Mouse (Mus musculus) G1E (cell line): ENCODE results near the gene Mmp28. TPM values are rescaled to one million over a fixed set of nuclear protein-coding genes. Genes with fewer than 3 reads are reported as not detected.

Source experiments
- ATAC-seq: 2 replicates; pipeline ENCODE4 v1.8.0; 2016; ENCODE audit warnings: mild to moderate bottlenecking; ENCODE audit not compliant: insufficient number of reproducible peaks, poor library complexity, low FRiP score, severe bottlenecking; ENCODE audit errors: extremely low read depth
- DNase-seq: peaks from one replicate; pipeline ENCODE4 v3.0.0; 2012; ENCODE audit warnings: low spot score
- H3K27me3 ChIP-seq: 2 replicates; pipeline ENCODE4 v1.6.1; 2012; ENCODE audit warnings: mild to moderate bottlenecking, low read length, inconsistent platforms; ENCODE audit not compliant: insufficient read depth
- H3K36me3 ChIP-seq: replicated peaks from 2 replicates; pipeline ENCODE3; 2012; ENCODE audit warnings: mild to moderate bottlenecking, inconsistent platforms
- H3K4me1 ChIP-seq: 2 replicates; pipeline ENCODE4 v1.6.1; 2012; ENCODE audit warnings: low read depth, low read length, inconsistent platforms, mixed read lengths; ENCODE audit not compliant: insufficient read depth
- H3K4me3 ChIP-seq: 2 replicates; pipeline ENCODE4 v1.5.1; 2012; ENCODE audit warnings: low read depth, mild to moderate bottlenecking, inconsistent platforms, low read length, moderate library complexity, mixed read lengths
- H3K9me3 ChIP-seq: replicated peaks from 2 replicates; pipeline ENCODE4 v1.6.1; 2012; ENCODE audit warnings: inconsistent platforms
- CTCF ChIP-seq: IDR thresholded peaks from 2 replicates; pipeline ENCODE4 v1.5.1; 2012; ENCODE audit warnings: low read depth, low read length, inconsistent platforms, mixed read lengths
- GATA1 ChIP-seq: IDR thresholded peaks from 2 replicates; pipeline ENCODE4 v1.6.1; 2012; ENCODE audit warnings: borderline replicate concordance, low read length, inconsistent platforms, mixed read lengths
- GATA2 ChIP-seq: IDR thresholded peaks from 2 replicates; pipeline ENCODE4 v1.6.1; 2012; ENCODE audit warnings: low read depth, low read length, inconsistent platforms, borderline replicate concordance
- POLR2AphosphoS5 ChIP-seq: IDR thresholded peaks from 2 replicates; pipeline ENCODE4 v1.6.1; 2012; ENCODE audit warnings: low read depth, low read length, inconsistent platforms; ENCODE audit not compliant: insufficient replicate concordance
- TAL1 ChIP-seq: conservative IDR thresholded peaks from 2 replicates; pipeline ENCODE4 v1.6.1; 2012; ENCODE audit warnings: low read depth, low read length, inconsistent platforms, mixed read lengths
- polyA plus RNA-seq: library from polyadenylated mRNA; stranded (reverse); fragments of >175 nt; gene quantifications from 2 replicates; pipeline ENCODE4 v1.2.3, GENCODE M21; 2012
- total RNA-seq, 2 experiments: library from RNA; stranded (forward) in 1 of 2; stranded (reverse) in 1 of 2; fragments of 200-1000 nt in 1 of 2; fragments of >200 nt in 1 of 2; fragmentation: Nextera tagmentation in 1 of 2; gene quantifications; 2 replicates each; pipeline ENCODE4 v1.2.3; 2014 to 2017

The Mmp28 gene
- total and polyA plus RNA-seq, 3 experiments = 0.11 TPM; not detected in 2

GRCm38 (mm10) chr11:83406391-83406790, 56.5 kb downstream of the Mmp28 start:
- DNase-seq (no peak), ATAC-seq (no peak)
- TF ChIP-seq GATA2 (no peak), GATA1 (no peak), CTCF (no peak), TAL1 (no peak), POLR2AphosphoS5 (no peak)
- Histone ChIP-seq H3K27me3 (peaks cover 22% of the 10 kb centered on the region), H3K36me3 (peaks cover 42% of the 10 kb centered on the region), H3K4me3 (no peak overlapping the region), H3K9me3 (no peaks in the 10 kb centered on the region), H3K4me1 (no peaks in the 10 kb centered on the region)

- ATAC-seq (no peak), DNase-seq (no peak)
- TF ChIP-seq GATA2 (no peak), POLR2AphosphoS5 (no peak), CTCF (no peak), TAL1 (no peak), GATA1 (no peak)
- Histone ChIP-seq H3K9me3 (no peaks in the 10 kb centered on the region), H3K36me3 (peaks cover 64% of the 10 kb centered on the region), H3K4me3 (no peak overlapping the region), H3K27me3 (peaks cover 5% of the 10 kb centered on the region; the same call in 1 of the 2 replicates), H3K4me1 (no peaks in the 10 kb centered on the region)
Observed at GRCm38 (mm10) chr11:83403787-83404186, 59.1 kb downstream of the Mmp28 start.

GRCm38 (mm10) chr11:83398724-83399123, 64.1 kb downstream of the Mmp28 start:
- no peak for DNase-seq
- TF ChIP-seq POLR2AphosphoS5 (no peak), GATA1 (no peak), TAL1 (no peak), GATA2 (no peak), CTCF (no peak)
- no peak for ATAC-seq
- no peaks in the 10 kb centered on the region for H3K4me1 ChIP-seq
- no peak overlapping the region for H3K4me3 ChIP-seq
- peaks cover 87% of the 10 kb centered on the region for H3K36me3 ChIP-seq
- no peaks in the 10 kb centered on the region for H3K9me3 ChIP-seq
- no peaks in the 10 kb centered on the region for H3K27me3 ChIP-seq

- H3K36me3 ChIP-seq = peaks cover 87% of the 10 kb centered on the region
- ATAC-seq (no peak), DNase-seq (no peak)
- no peaks in the 10 kb centered on the region for H3K9me3 ChIP-seq
- H3K27me3 ChIP-seq = no peaks in the 10 kb centered on the region
- no peak overlapping the region for H3K4me3 ChIP-seq
- no peaks in the 10 kb centered on the region for H3K4me1 ChIP-seq
- TF ChIP-seq GATA2 (no peak), CTCF (no peak), GATA1 (no peak), TAL1 (no peak), POLR2AphosphoS5 (no peak)
Observed at GRCm38 (mm10) chr11:83397626-83398025, 65.2 kb downstream of the Mmp28 start.

- DNase-seq (no peak), ATAC-seq (no peak)
- TF ChIP-seq POLR2AphosphoS5 (no peak), GATA2 (no peak), TAL1 (no peak), CTCF (no peak), GATA1 (no peak)
- Histone ChIP-seq H3K36me3 (peaks cover 92% of the 10 kb centered on the region), H3K27me3 (no peaks in the 10 kb centered on the region), H3K4me3 (no peak overlapping the region), H3K4me1 (no peaks in the 10 kb centered on the region), H3K9me3 (no peaks in the 10 kb centered on the region)
Observed at GRCm38 (mm10) chr11:83394802-83395439, 68.0 kb downstream of the Mmp28 start.

GRCm38 (mm10) chr11:83393062-83393461, 69.8 kb downstream of the Mmp28 start:
- DNase-seq (no peak), ATAC-seq (no peak)
- H3K4me3 ChIP-seq = no peak overlapping the region
- TF ChIP-seq GATA1 (no peak), CTCF (no peak), POLR2AphosphoS5 (no peak), TAL1 (no peak), GATA2 (no peak)
- no peaks in the 10 kb centered on the region for H3K27me3 ChIP-seq
- no peaks in the 10 kb centered on the region for H3K9me3 ChIP-seq
- peaks cover 90% of the 10 kb centered on the region for H3K36me3 ChIP-seq
- no peaks in the 10 kb centered on the region for H3K4me1 ChIP-seq

Other genes starting within 250 kb of the Mmp28 start
- 9.4 and 25.5 TPM in 2 replicates for gene Slfn14, start 176.3 kb downstream of the Mmp28 start, total RNA-seq (2014; fragmentation: Nextera tagmentation)
- 1.8 and 2.1 TPM in 2 replicates for gene Slfn14, start 176.3 kb downstream of the Mmp28 start, total RNA-seq (2017)
- 0.10 and 0.17 TPM in 2 replicates for gene Slfn14, start 176.3 kb downstream of the Mmp28 start, polyA plus RNA-seq
- gene Ap2b1, start 164.0 kb downstream of the Mmp28 start, total RNA-seq (2014; fragmentation: Nextera tagmentation) = 92.6 and 113 TPM in 2 replicates
- 68.5 and 76.5 TPM in 2 replicates for gene Ap2b1, start 164.0 kb downstream of the Mmp28 start, total RNA-seq (2017)
- gene Ap2b1, start 164.0 kb downstream of the Mmp28 start, polyA plus RNA-seq = 17.5 and 17.8 TPM in 2 replicates
- 6.8 and 8.6 TPM in 2 replicates for gene Pex12, start 160.5 kb downstream of the Mmp28 start, total RNA-seq (2014; fragmentation: Nextera tagmentation)
- 7.1 and 8.7 TPM in 2 replicates for gene Pex12, start 160.5 kb downstream of the Mmp28 start, total RNA-seq (2017)
- 2.7 and 3.0 TPM in 2 replicates for gene Pex12, start 160.5 kb downstream of the Mmp28 start, polyA plus RNA-seq
- not detected in 2 replicates for gene Rasl10b, start 53.9 kb downstream of the Mmp28 start, total RNA-seq (2014; fragmentation: Nextera tagmentation)
- gene Rasl10b, start 53.9 kb downstream of the Mmp28 start, total RNA-seq (2017) = 0.06 TPM in 1 of 2 replicates, not detected in the other
- gene Rasl10b, start 53.9 kb downstream of the Mmp28 start, polyA plus RNA-seq = 0.04 and 0.09 TPM in 2 replicates
- gene Gas2l2, start 33.6 kb downstream of the Mmp28 start, total RNA-seq (2014; fragmentation: Nextera tagmentation) = not detected in 2 replicates
- 0.05 and 0.06 TPM in 2 replicates for gene Gas2l2, start 33.6 kb downstream of the Mmp28 start, total RNA-seq (2017)
- gene Gas2l2, start 33.6 kb downstream of the Mmp28 start, polyA plus RNA-seq = not detected in 2 replicates
- not detected in 2 replicates for gene 1700020L24Rik, start 25.4 kb downstream of the Mmp28 start, total RNA-seq (2014; fragmentation: Nextera tagmentation)
- gene 1700020L24Rik, start 25.4 kb downstream of the Mmp28 start, total RNA-seq (2017) = not detected in 2 replicates
- gene 1700020L24Rik, start 25.4 kb downstream of the Mmp28 start, polyA plus RNA-seq = not detected in 2 replicates
- 99.5 and 106 TPM in 2 replicates for gene Taf15, start 10.0 kb upstream of the Mmp28 start, total RNA-seq (2014; fragmentation: Nextera tagmentation)
- gene Taf15, start 10.0 kb upstream of the Mmp28 start, total RNA-seq (2017) = 22.7 and 29.9 TPM in 2 replicates
- 41.8 and 47.1 TPM in 2 replicates for gene Taf15, start 10.0 kb upstream of the Mmp28 start, polyA plus RNA-seq
- gene Heatr9, start 59.1 kb upstream of the Mmp28 start, total RNA-seq (2014; fragmentation: Nextera tagmentation) = not detected in 2 replicates
- gene Heatr9, start 59.1 kb upstream of the Mmp28 start, total RNA-seq (2017) = not detected in 2 replicates
- not detected in 2 replicates for gene Heatr9, start 59.1 kb upstream of the Mmp28 start, polyA plus RNA-seq
- 3.1 TPM in 1 of 2 replicates, not detected in the other for gene Ccl5, start 67.4 kb upstream of the Mmp28 start, total RNA-seq (2014; fragmentation: Nextera tagmentation)
- 0.29 TPM in 1 of 2 replicates, not detected in the other for gene Ccl5, start 67.4 kb upstream of the Mmp28 start, total RNA-seq (2017)
- gene Ccl5, start 67.4 kb upstream of the Mmp28 start, polyA plus RNA-seq = not detected in 2 replicates
- 4.4 and 11.6 TPM in 2 replicates for gene Ccl9, start 115.6 kb upstream of the Mmp28 start, total RNA-seq (2014; fragmentation: Nextera tagmentation)
- gene Ccl9, start 115.6 kb upstream of the Mmp28 start, total RNA-seq (2017) = 2.0 and 3.4 TPM in 2 replicates
- 0.09 and 0.13 TPM in 2 replicates for gene Ccl9, start 115.6 kb upstream of the Mmp28 start, polyA plus RNA-seq
- gene Ccl6, start 130.0 kb upstream of the Mmp28 start, total RNA-seq (2014; fragmentation: Nextera tagmentation) = 1.2 TPM in 1 of 2 replicates, not detected in the other
- gene Ccl6, start 130.0 kb upstream of the Mmp28 start, total RNA-seq (2017) = 0.33 and 0.70 TPM in 2 replicates
- 0.13 and 0.22 TPM in 2 replicates for gene Ccl6, start 130.0 kb upstream of the Mmp28 start, polyA plus RNA-seq
- not detected in 2 replicates for gene Rpl9-ps1, start 182.6 kb upstream of the Mmp28 start, total RNA-seq (2014; fragmentation: Nextera tagmentation)
- not detected in 2 replicates for gene Rpl9-ps1, start 182.6 kb upstream of the Mmp28 start, total RNA-seq (2017)
- gene Rpl9-ps1, start 182.6 kb upstream of the Mmp28 start, polyA plus RNA-seq = not detected in 2 replicates
- not detected in 2 replicates for gene Ccl3, start 186.3 kb upstream of the Mmp28 start, total RNA-seq (2014; fragmentation: Nextera tagmentation)
- 2.0 and 2.7 TPM in 2 replicates for gene Ccl3, start 186.3 kb upstream of the Mmp28 start, total RNA-seq (2017)
- not detected in 2 replicates for gene Ccl3, start 186.3 kb upstream of the Mmp28 start, polyA plus RNA-seq
- not detected in 2 replicates for gene Ccl4, start 199.5 kb upstream of the Mmp28 start, total RNA-seq (2014; fragmentation: Nextera tagmentation)
- 0.38 TPM in 1 of 2 replicates, not detected in the other for gene Ccl4, start 199.5 kb upstream of the Mmp28 start, total RNA-seq (2017)
- not detected in 2 replicates for gene Ccl4, start 199.5 kb upstream of the Mmp28 start, polyA plus RNA-seq
- gene Wfdc17, start 240.9 kb upstream of the Mmp28 start, total RNA-seq (2014; fragmentation: Nextera tagmentation) = not detected in 2 replicates
- gene Wfdc17, start 240.9 kb upstream of the Mmp28 start, total RNA-seq (2017) = not detected in 2 replicates
- not detected in 2 replicates for gene Wfdc17, start 240.9 kb upstream of the Mmp28 start, polyA plus RNA-seq
- not detected in 2 replicates for gene Wfdc18, start 245.9 kb upstream of the Mmp28 start, total RNA-seq (2014; fragmentation: Nextera tagmentation)
- gene Wfdc18, start 245.9 kb upstream of the Mmp28 start, total RNA-seq (2017) = not detected in 2 replicates
- gene Wfdc18, start 245.9 kb upstream of the Mmp28 start, polyA plus RNA-seq = not detected in 2 replicates